Mouse (Mus musculus) thymus, adult 2 months (tissue): Measurements from ENCODE around the gene Ank3. TPM values are rescaled to one million over a fixed set of nuclear protein-coding genes. Genes with fewer than 3 reads are reported as not detected.

ENCODE experiments used
- DNase-seq: peaks from one replicate; pipeline ENCODE4 v3.0.0; 2021
- H3K27ac ChIP-seq: fragments of 200-500 bp; 2 replicates; pipeline ENCODE4 v1.5.1; 2012; ENCODE audit warnings: low read length, control low read depth; ENCODE audit not compliant: control insufficient read depth, insufficient read depth
- H3K27me3 ChIP-seq: fragments of 200-500 bp; 2 replicates; pipeline ENCODE4 v1.6.1; 2012; ENCODE audit warnings: mild to moderate bottlenecking, low read length, moderate library complexity, mixed read lengths; ENCODE audit not compliant: control insufficient read depth, insufficient read depth
- H3K36me3 ChIP-seq: fragments of 200-500 bp; 2 replicates; pipeline ENCODE4 v1.6.1; 2012; ENCODE audit warnings: mild to moderate bottlenecking, low read length, moderate library complexity; ENCODE audit not compliant: control insufficient read depth, insufficient read depth
- H3K4me1 ChIP-seq: fragments of 200-500 bp; replicated peaks from 2 replicates; pipeline ENCODE4 v1.6.1; 2012; ENCODE audit warnings: low read length; ENCODE audit not compliant: control insufficient read depth, insufficient read depth
- H3K4me3 ChIP-seq: fragments of 200-500 bp; 2 replicates; pipeline ENCODE4 v1.5.1; 2012; ENCODE audit warnings: mild to moderate bottlenecking, low read length, control low read depth, moderate library complexity; ENCODE audit not compliant: control insufficient read depth, insufficient read depth
- CTCF ChIP-seq: fragments of 200-500 bp; IDR thresholded peaks from 2 replicates; pipeline ENCODE4 v1.5.1; 2012; ENCODE audit warnings: mild to moderate bottlenecking, control low read depth, low read length, moderate library complexity, borderline replicate concordance; ENCODE audit not compliant: control insufficient read depth, poor library complexity, insufficient read depth; ENCODE audit errors: extremely low read depth
- POLR2A ChIP-seq: fragments of 200-500 bp; IDR thresholded peaks from 2 replicates; pipeline ENCODE4 v1.6.1; 2012; ENCODE audit warnings: mild to moderate bottlenecking, low read length, control low read depth, moderate library complexity; ENCODE audit not compliant: control insufficient read depth, poor library complexity, insufficient read depth; ENCODE audit errors: extremely low read depth
- WGBS: fragments of 180-500 bp; shearing (Covaris S2); methylation state at CpG from one replicate; pipeline ENCODE4 v1.1.7; 2018; 5-methylcytosine and 5-hydroxymethylcytosine counted together
- polyA plus RNA-seq: library from polyadenylated mRNA; depleted of rRNA; stranded (reverse); fragments of >200 nt; gene quantifications from 2 replicates; pipeline ENCODE4 v1.2.3, GENCODE M21; 2012

The Ank3 gene
- polyA plus RNA-seq, 1 experiment = 4.2 TPM

DNA sequence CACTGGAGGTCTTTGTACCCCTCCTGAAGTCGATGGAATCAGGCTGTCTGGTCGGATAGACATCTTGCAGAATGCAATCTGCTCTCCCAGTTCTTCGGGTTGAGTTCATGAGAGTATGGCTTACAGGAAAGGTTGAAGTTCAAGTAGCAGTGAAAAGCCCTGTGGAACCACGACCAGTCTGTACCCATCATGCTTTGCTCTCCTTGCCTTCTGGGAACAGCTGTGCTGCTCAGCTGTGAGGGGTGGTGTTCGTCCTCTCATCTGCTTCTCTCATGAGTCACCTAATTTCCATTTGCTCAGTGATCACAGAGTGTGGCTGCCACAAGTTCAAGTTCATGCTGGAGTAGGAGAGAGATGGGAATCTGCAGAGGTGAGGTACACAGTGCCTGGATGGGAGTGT, 348.2 kb downstream of the Ank3 start:
- Histone ChIP-seq H3K4me1 (no peaks in the 10 kb centered on the region), H3K36me3 (no peaks in the 10 kb centered on the region), H3K27me3 (no peaks in the 10 kb centered on the region), H3K27ac (no peak overlapping the region), H3K4me3 (no peak overlapping the region)
- 72% methylated on average over 5 of the region's 5 CpGs for WGBS
- DNase-seq = no peak
- no peak for TF ChIP-seq CTCF
- no peak for TF ChIP-seq POLR2A

DNA sequence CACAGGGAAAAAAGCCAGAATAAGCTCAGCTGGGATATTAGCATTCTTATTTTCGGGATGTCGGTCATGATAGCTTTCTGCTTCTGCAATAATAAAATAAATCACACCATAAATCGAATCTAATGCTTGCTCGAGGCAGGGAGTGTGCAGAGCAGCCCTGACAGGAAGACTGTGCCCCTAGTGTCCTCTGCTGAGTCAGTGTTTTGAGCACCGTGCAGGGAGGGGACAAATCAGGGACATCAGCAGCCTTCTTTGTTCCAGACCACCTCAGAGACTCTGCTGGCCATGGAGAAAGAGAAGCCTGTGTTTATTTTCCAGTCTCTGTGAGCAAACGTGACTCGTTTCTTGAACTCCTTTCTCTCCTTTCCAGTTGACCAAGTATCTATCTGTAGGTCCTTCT, 352.8 kb downstream of the Ank3 start:
- Histone ChIP-seq H3K27ac (no peak overlapping the region), H3K27me3 (no peaks in the 10 kb centered on the region), H3K36me3 (no peaks in the 10 kb centered on the region), H3K4me3 (no peak overlapping the region), H3K4me1 (no peaks in the 10 kb centered on the region)
- DNase-seq = no peak
- TF ChIP-seq POLR2A = no peak
- TF ChIP-seq CTCF = no peak
- WGBS = 50% methylated on average over 7 of the region's 7 CpGs

DNA sequence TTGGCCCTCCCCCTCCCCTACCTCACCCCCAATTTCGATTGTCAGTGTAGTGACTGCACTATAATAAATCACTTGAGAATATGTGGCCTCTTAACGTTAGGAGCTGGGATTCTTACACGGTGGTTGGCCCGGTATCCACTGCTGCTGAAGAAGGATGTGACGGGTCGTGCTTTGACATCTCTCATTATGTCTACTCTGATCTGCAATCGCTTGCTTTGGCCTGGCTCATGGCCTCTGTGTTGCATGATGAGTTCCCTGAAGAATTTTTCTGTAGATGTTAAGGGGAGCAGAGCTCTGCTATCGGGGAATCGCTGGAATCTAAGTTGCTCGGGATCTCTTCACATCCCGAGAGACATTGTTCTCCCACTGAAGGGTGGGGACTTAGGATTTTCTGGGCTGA, 354.9 kb downstream of the Ank3 start:
- H3K4me3 ChIP-seq = no peak overlapping the region
- TF ChIP-seq POLR2A (no peak), CTCF (no peak)
- no peak for DNase-seq
- no peaks in the 10 kb centered on the region for H3K36me3 ChIP-seq
- no peaks in the 10 kb centered on the region for H3K27me3 ChIP-seq
- H3K27ac ChIP-seq = no peak overlapping the region
- WGBS = 85% methylated on average over 11 of the region's 11 CpGs
- H3K4me1 ChIP-seq = no peaks in the 10 kb centered on the region

DNA sequence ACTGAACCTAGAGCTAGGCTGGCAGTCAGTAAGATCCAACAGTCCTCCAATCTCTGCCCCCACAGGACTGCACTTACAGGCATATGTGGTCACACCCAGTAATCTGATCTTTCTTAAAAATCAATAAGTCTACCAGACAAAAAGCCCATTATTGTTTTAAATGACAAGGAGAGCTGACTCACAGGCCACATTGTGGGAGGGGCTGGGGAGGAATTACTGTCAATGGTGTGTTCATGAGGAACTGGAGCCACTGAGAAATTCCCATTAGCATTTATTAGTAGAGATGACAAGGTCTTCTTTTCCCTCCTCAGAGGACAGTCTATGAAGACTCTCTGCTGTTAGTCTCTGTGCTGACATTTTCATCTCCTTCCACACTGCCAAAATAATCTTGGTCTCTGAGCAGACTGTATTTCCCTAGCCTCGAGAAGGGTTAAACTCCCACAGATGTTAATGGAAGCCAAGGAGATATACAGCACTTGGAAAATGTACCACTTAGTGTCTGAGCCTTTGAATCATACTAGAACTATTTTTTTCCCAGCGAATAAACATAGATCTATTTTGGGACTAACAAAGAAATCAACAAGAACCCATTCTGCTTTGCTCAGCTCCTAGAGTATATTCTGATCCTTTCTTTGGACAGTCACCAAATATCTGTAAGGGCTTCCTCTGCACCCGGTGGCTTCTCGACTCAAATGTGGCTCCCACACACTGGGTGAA, 358.5 kb downstream of the Ank3 start:
- Histone ChIP-seq H3K4me3 (no peak overlapping the region), H3K36me3 (no peaks in the 10 kb centered on the region), H3K4me1 (no peaks in the 10 kb centered on the region), H3K27ac (no peak overlapping the region), H3K27me3 (no peaks in the 10 kb centered on the region)
- DNase-seq = no peak
- TF ChIP-seq POLR2A = no peak
- no peak for TF ChIP-seq CTCF
- 84% methylated on average over 4 of the region's 4 CpGs for WGBS

DNA sequence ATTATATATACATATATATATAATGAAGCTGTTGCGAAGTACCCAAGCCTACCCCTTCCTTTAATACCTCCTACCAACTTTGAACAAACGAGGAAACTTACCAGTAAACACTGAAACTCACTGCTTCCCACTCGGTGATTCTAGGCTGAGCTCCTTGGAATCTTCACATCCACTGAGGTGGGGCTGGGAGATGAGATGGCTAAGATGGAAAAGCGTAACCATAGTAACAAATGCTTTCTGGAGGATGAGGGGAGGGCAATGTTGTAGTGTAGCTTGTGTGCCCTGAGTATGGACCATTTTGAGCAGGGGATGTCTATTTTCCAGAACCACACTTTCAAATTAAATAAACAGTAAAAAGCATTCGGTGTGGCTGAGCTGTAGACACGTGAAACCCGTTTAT, 364.4 kb downstream of the Ank3 start:
- Histone ChIP-seq H3K27ac (no peak overlapping the region), H3K36me3 (no peaks in the 10 kb centered on the region), H3K27me3 (no peaks in the 10 kb centered on the region), H3K4me3 (no peak overlapping the region), H3K4me1 (no peaks in the 10 kb centered on the region)
- DNase-seq = no peak
- no peak for TF ChIP-seq POLR2A
- TF ChIP-seq CTCF = no peak
- WGBS = 87% methylated on average over 7 of the region's 7 CpGs

DNA sequence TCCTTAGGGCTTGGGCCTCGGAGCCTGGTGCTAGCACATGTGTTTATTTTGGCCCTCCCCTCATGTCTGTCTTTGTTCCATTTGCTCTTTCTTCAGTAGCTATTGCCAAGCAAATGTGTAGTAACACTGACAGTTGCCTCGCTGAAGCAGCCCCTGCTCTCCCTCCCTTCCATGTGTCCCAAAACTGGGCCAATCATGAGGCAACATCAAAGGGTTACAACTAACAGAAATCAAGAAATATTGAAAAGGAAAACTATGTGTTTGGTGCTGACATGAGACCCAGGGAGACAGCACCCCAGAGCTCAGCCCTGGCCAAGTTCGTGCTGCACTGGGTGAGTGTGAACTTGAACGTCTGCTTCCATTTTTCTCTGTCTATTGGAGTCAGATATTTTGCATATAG, 365.8 kb downstream of the Ank3 start:
- TF ChIP-seq POLR2A (no peak), CTCF (no peak)
- no peaks in the 10 kb centered on the region for H3K27me3 ChIP-seq
- H3K36me3 ChIP-seq = no peaks in the 10 kb centered on the region
- no peak overlapping the region for H3K27ac ChIP-seq
- H3K4me1 ChIP-seq = no peaks in the 10 kb centered on the region
- H3K4me3 ChIP-seq = no peak overlapping the region
- no peak for DNase-seq
- 83% methylated on average over 4 of the region's 4 CpGs for WGBS
